15 mouse cellular contexts compared by ENCODE assay signal in genomic region chr9:70391660-70392562, GRCm38 (mm10). TPM values are rescaled to one million over a fixed set of nuclear protein-coding genes. Genes with fewer than 3 reads are reported as not detected.
DNase-seq lines count a peak whose midpoint lies in the region; ATAC-seq and TF ChIP-seq lines count a peak whose summit lies in the region.
"Had no signal": no experiment of that assay in that cellular context is flagged by ENCODE, and none has a peak within 500 bp of the region (broad histone marks: within the 10 kb centered on the region; RNA-seq: fewer than 3 reads in every experiment).

No protein-coding gene starts in this region.

- H3K36me3 ChIP-seq in forebrain, postnatal 0 days (ENCODE audit: insufficient read depth) = no peaks in the 10 kb centered on the region
- H3K36me3 ChIP-seq in forebrain, embryonic 10.5 days (replicated peaks) = peaks cover 8% of the 10 kb centered on the region
- H3K36me3 ChIP-seq in megakaryocyte, embryonic 14.5 days (replicated peaks; ENCODE audit: low read length) = peaks cover 55% of the 10 kb centered on the region
- H3K36me3 ChIP-seq: G1E; midbrain, embryonic 13.5 days; stomach, embryonic 15.5 days had no signal

- no peak for TF ChIP-seq CTCF in forebrain, postnatal 0 days (IDR thresholded peaks at IDR 0.05; ENCODE audit: low read depth)

- H3K4me2 ChIP-seq in forebrain, postnatal 0 days (ENCODE audit: low read depth) = 0 out of 2 replicates have a peak overlapping the region, but pooled peaks have one; percentile 3
- H3K4me2 ChIP-seq: embryonic facial prominence, embryonic 13.5 days; heart, embryonic 13.5 days; midbrain, embryonic 13.5 days; stomach, embryonic 15.5 days had no signal

- no peak overlapping the region for H3K27ac ChIP-seq in forebrain, postnatal 0 days (ENCODE audit: low read depth, low read length)
- H3K27ac ChIP-seq in forebrain, embryonic 10.5 days = no peak overlapping the region
- H3K27ac ChIP-seq: embryonic facial prominence, embryonic 13.5 days; heart, embryonic 13.5 days; liver, embryonic 14.5 days; macrophage; midbrain, embryonic 13.5 days; stomach, embryonic 15.5 days had no signal

- no peaks in the 10 kb centered on the region for H3K27me3 ChIP-seq in forebrain, postnatal 0 days (ENCODE audit: insufficient read depth, low read length)
- H3K27me3 ChIP-seq in forebrain, embryonic 10.5 days (ENCODE audit: poor library complexity, severe bottlenecking) = no peaks in the 10 kb centered on the region
- H3K27me3 ChIP-seq in megakaryocyte, embryonic 14.5 days (replicated peaks) = no peaks in the 10 kb centered on the region
- H3K27me3 ChIP-seq: embryonic facial prominence, embryonic 13.5 days; heart, embryonic 13.5 days; midbrain, embryonic 13.5 days; stomach, embryonic 15.5 days had no signal

- ATAC-seq in forebrain, postnatal 0 days = no peak; the same call in 1 of the 2 replicates
- no peak for ATAC-seq in megakaryocyte, adult 5-6 weeks (ENCODE audit: poor library complexity, severe bottlenecking)
- ATAC-seq: inflammation-experienced regulatory T-cells, adult 6 months had no signal

- no peaks in the 10 kb centered on the region for H3K4me1 ChIP-seq in forebrain, postnatal 0 days (ENCODE audit: insufficient read depth)
- peaks cover 4% of the 10 kb centered on the region for H3K4me1 ChIP-seq in forebrain, embryonic 10.5 days
- H3K4me1 ChIP-seq in megakaryocyte, embryonic 14.5 days = peaks cover 71% of the 10 kb centered on the region
- H3K4me1 ChIP-seq: stomach, embryonic 15.5 days had no signal

- 68% methylated on average over 12 of the region's 12 CpGs for WGBS in forebrain, postnatal 0 days
- 83% methylated on average over 12 of the region's 12 CpGs for WGBS in forebrain, embryonic 10.5 days

- H3K9me3 ChIP-seq in forebrain, postnatal 0 days (ENCODE audit: low read length) = no peaks in the 10 kb centered on the region
- H3K9me3 ChIP-seq in forebrain, embryonic 10.5 days = no peaks in the 10 kb centered on the region
- no peaks in the 10 kb centered on the region for H3K9me3 ChIP-seq in megakaryocyte, embryonic 14.5 days
- H3K9me3 ChIP-seq: embryonic facial prominence, embryonic 13.5 days; G1E; heart, embryonic 13.5 days; midbrain, embryonic 13.5 days; stomach, embryonic 15.5 days had no signal

- H3K9ac ChIP-seq in forebrain, postnatal 0 days = no peak overlapping the region
- H3K9ac ChIP-seq: embryonic facial prominence, embryonic 13.5 days; heart, embryonic 13.5 days; liver, embryonic 14.5 days; midbrain, embryonic 13.5 days; stomach, embryonic 15.5 days had no signal

- intact Hi-C loops in heart, postnatal 36 days (cut with DNase I) = loop anchor here (1.0 to 10.0 kb wide), 3 partner anchors 189 to 377 kb away; partner anchors contain the start of gene Gtf2a2

- no peak for DNase-seq in forebrain, postnatal 0 days
- DNase-seq in forebrain, embryonic 10.5 days (ENCODE audit: extremely low spot score, low spot score) = no peak
- DNase-seq in MEL-GATA-1-ER (ENCODE audit: extremely low read depth, low read depth) = peak; percentile 74
- no peak for DNase-seq in embryo, embryonic 10.5 days (ENCODE audit: low spot score)
- no peak for DNase-seq in heart, postnatal 36 days

- no peak overlapping the region for H3K4me3 ChIP-seq in forebrain, postnatal 0 days (ENCODE audit: low read depth, low read length)
- H3K4me3 ChIP-seq in forebrain, embryonic 10.5 days = no peak overlapping the region
- peak overlapping the region; percentile 77 for H3K4me3 ChIP-seq in megakaryocyte, embryonic 14.5 days (replicated peaks)
- H3K4me3 ChIP-seq: embryonic facial prominence, embryonic 13.5 days; heart, embryonic 13.5 days; midbrain, embryonic 13.5 days; stomach, embryonic 15.5 days had no signal

RNA-seq across cellular contexts. Expression of gene Ccnb2, which starts 29.4 kb away (rescaled TPM):
- 6.0 and 9.9 TPM in 2 replicates for total RNA-seq in forebrain, postnatal 0 days (2014; rRNA removed)
- polyA plus RNA-seq in forebrain, postnatal 0 days (2015; fragmentation: Nextera tagmentation; extraction: Ambion mirVana) = 17.8 and 17.9 TPM in 2 replicates
- polyA plus RNA-seq in forebrain, embryonic 10.5 days (2016; fragmentation: Nextera tagmentation; extraction: Ambion mirVana) = 226 and 234 TPM in 2 replicates
- 1.5 and 16.4 TPM in 2 replicates for polyA plus RNA-seq in megakaryocyte, embryonic 14.5 days (2012; ENCODE audit: insufficient read depth, low replicate concordance)
- 176 and 191 TPM in 2 replicates for total RNA-seq in megakaryocyte, adult 5-6 weeks (2015)
- total RNA-seq in megakaryocyte, adult 5-6 weeks (2017) = 126 and 128 TPM in 2 replicates
- 1 to 10 TPM; 1.2 to 1.3 TPM for total RNA-seq in heart, postnatal 36 days (2021)

Comparison
In these comparisons a context has a peak if more than half of its experiments do, and no peak if none do; other contexts are left out.
1. RNA of gene Ccnb2, which starts 29.4 kb away (total RNA-seq): 126 to 191 TPM in megakaryocyte, adult 5-6 weeks; 6.0 to 9.9 TPM in forebrain, postnatal 0 days and 1.2 to 1.3 TPM in heart, postnatal 36 days; every median in the first group is over 10 times any median in the second.